Mouse (Mus musculus): ENCODE data around the gene Arf3. TPM values are rescaled to one million over a fixed set of nuclear protein-coding genes. Genes with fewer than 3 reads are reported as not detected.

The Arf3 gene
- polyA plus RNA-seq, 1 experiment from 2014 or later: 31.8 TPM

DNA sequence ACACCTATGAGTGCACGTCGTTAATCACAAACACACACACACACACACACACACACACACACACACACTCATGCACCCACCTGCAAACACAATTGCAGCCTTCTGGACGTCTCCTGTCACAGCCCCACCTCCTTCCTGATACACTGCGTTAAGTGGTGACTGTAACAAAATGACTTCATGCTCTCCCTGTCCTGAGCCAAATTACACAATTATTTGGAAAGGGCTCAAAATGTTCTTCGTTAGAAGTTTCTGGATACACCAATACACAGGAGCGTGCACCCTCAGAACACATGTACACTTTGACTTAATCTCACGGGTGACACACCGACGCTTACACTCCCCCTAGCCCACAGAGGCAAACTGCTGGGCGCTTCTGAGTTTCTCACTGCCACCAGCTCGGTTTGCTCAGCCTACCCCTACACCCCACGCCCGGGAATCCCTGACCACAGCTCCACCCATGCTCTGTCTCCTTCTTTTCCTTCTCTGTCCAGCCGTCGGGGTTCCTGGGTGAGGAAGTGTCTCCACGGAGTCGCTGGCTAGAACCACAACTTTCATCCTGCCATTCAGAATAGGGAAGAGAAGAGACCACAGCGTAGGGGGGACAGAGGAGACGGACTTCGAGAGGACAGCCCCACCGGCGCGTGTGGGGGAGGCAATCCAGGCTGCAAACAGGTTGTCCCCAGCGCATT is 26.1 kb upstream of the Arf3 start:
- TF ChIP-seq CTCF (IDR thresholded peaks at IDR 0.05; ENCODE audit: low read depth): no peak
- H3K4me2 ChIP-seq (replicated peaks; ENCODE audit: low read depth): peak overlapping the region; percentile 30
- WGBS: 10% methylated on average over 24 of the region's 24 CpGs

DNA sequence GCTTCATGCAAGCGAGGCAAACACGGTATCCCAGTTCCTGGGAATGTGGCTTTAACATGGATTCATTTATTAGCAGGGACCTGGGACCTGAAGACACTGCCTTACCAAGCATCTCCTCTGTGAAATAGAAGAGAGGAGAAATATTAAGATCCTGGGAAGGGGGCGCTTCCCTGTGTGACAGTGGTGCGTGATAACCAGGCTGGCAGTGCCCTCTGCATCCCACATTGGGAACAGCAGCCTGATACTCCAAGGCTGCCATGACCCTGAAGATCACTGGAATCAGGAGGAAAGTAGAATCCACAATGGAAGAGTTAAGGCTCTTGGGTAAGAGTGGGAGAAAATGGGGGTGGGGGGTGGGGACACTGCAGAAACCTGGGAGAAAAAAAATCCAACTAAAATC is 24.9 kb upstream of the Arf3 start:
- TF ChIP-seq CTCF (IDR thresholded peaks at IDR 0.05; ENCODE audit: low read depth): peak; percentile 73
- H3K27me3 ChIP-seq (replicated peaks; ENCODE audit: control insufficient read depth, insufficient read depth, low read length): peaks cover 61% of the 10 kb centered on the region
- no peaks in the 10 kb centered on the region for H3K36me3 ChIP-seq (ENCODE audit: control insufficient read depth, insufficient read depth)
- no peak for ATAC-seq
- peaks cover 4% of the 10 kb centered on the region; the same call in 1 of the 2 replicates for H3K4me1 ChIP-seq (replicated peaks; ENCODE audit: control insufficient read depth, insufficient read depth, low read length)
- H3K9ac ChIP-seq (ENCODE audit: low read depth, low read length): no peak overlapping the region
- H3K4me3 ChIP-seq (ENCODE audit: low read depth, low read length): no peak overlapping the region
- H3K4me2 ChIP-seq (replicated peaks; ENCODE audit: low read depth): no peak overlapping the region
- WGBS: 40% methylated on average over 4 of the region's 4 CpGs
- no peak overlapping the region for H3K27ac ChIP-seq (ENCODE audit: low read depth, low read length)
- peaks cover 3% of the 10 kb centered on the region; the same call in 1 of the 2 replicates for H3K9me3 ChIP-seq (ENCODE audit: control insufficient read depth)

More for the DNA sequence above, 26.1 kb upstream of the Arf3 start:
- no peaks in the 10 kb centered on the region for H3K36me3 ChIP-seq (ENCODE audit: control insufficient read depth, insufficient read depth)
- peaks cover 4% of the 10 kb centered on the region; the same call in 1 of the 2 replicates for H3K4me1 ChIP-seq (replicated peaks; ENCODE audit: control insufficient read depth, insufficient read depth, low read length)
- no peak for ATAC-seq
- peaks cover 73% of the 10 kb centered on the region for H3K27me3 ChIP-seq (replicated peaks; ENCODE audit: control insufficient read depth, insufficient read depth, low read length)
- peaks cover 3% of the 10 kb centered on the region; the same call in 1 of the 2 replicates for H3K9me3 ChIP-seq (ENCODE audit: control insufficient read depth)
- no peak overlapping the region for H3K9ac ChIP-seq (ENCODE audit: low read depth, low read length)
- H3K27ac ChIP-seq (ENCODE audit: low read depth, low read length): no peak overlapping the region
- H3K4me3 ChIP-seq (ENCODE audit: low read depth, low read length): peak overlapping the region; percentile 7; the same call in 1 of the 2 replicates

DNA sequence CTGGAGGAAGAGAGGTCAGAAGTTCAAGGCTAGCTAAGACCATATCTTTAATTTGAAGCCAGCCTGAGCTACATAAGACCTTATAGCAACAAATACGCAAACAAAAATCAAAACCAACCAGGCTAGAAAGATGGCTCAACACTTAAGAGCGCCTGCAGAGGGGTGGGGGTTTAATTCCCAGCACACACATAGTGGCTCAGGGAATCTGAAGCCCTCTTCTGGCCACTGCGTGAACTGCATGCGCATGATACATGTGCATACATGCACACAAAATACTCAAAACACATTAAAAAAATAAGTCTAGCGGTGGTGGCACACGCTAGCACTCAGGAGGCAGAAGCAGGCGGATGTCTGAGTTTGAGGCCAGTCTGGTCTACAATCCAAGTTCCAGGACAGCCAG is 22.7 kb upstream of the Arf3 start:
- peak; percentile 64 for TF ChIP-seq CTCF (IDR thresholded peaks at IDR 0.05; ENCODE audit: low read depth)
- peaks cover 44% of the 10 kb centered on the region for H3K27me3 ChIP-seq (replicated peaks; ENCODE audit: control insufficient read depth, insufficient read depth, low read length)
- H3K4me3 ChIP-seq (ENCODE audit: low read depth, low read length): no peak overlapping the region
- H3K27ac ChIP-seq (ENCODE audit: low read depth, low read length): no peak overlapping the region
- no peak overlapping the region for H3K4me2 ChIP-seq (replicated peaks; ENCODE audit: low read depth)
- no peaks in the 10 kb centered on the region for H3K36me3 ChIP-seq (ENCODE audit: control insufficient read depth, insufficient read depth)
- H3K9me3 ChIP-seq (ENCODE audit: control insufficient read depth): peaks cover 3% of the 10 kb centered on the region; the same call in 1 of the 2 replicates
- WGBS: 45% methylated on average over 7 of the region's 7 CpGs
- peaks cover 4% of the 10 kb centered on the region; the same call in 1 of the 2 replicates for H3K4me1 ChIP-seq (replicated peaks; ENCODE audit: control insufficient read depth, insufficient read depth, low read length)
- H3K9ac ChIP-seq (ENCODE audit: low read depth, low read length): no peak overlapping the region
- ATAC-seq: no peak

GRCm38 (mm10) chr15:98781166-98781565 is 18.2 kb upstream of the Arf3 start:
- peaks cover 3% of the 10 kb centered on the region; the same call in 1 of the 2 replicates for H3K9me3 ChIP-seq (ENCODE audit: control insufficient read depth)
- H3K4me2 ChIP-seq (replicated peaks; ENCODE audit: low read depth): no peak overlapping the region
- no peak overlapping the region for H3K27ac ChIP-seq (ENCODE audit: low read depth, low read length)
- WGBS: 35% methylated on average over 6 of the region's 6 CpGs
- peaks cover 54% of the 10 kb centered on the region for H3K27me3 ChIP-seq (replicated peaks; ENCODE audit: control insufficient read depth, insufficient read depth, low read length)
- peak; percentile 29; the same call in 1 of the 2 replicates for TF ChIP-seq CTCF (IDR thresholded peaks at IDR 0.05; ENCODE audit: low read depth)
- no peaks in the 10 kb centered on the region for H3K36me3 ChIP-seq (ENCODE audit: control insufficient read depth, insufficient read depth)
- H3K4me3 ChIP-seq (ENCODE audit: low read depth, low read length): no peak overlapping the region
- H3K4me1 ChIP-seq (replicated peaks; ENCODE audit: control insufficient read depth, insufficient read depth, low read length): no peaks in the 10 kb centered on the region
- no peak overlapping the region for H3K9ac ChIP-seq (ENCODE audit: low read depth, low read length)
- no peak for ATAC-seq

GRCm38 (mm10) chr15:98780573-98780972 is 17.6 kb upstream of the Arf3 start:
- WGBS: 10% methylated on average over 13 of the region's 13 CpGs
- H3K4me2 ChIP-seq (replicated peaks; ENCODE audit: low read depth): no peak overlapping the region
- TF ChIP-seq CTCF (IDR thresholded peaks at IDR 0.05; ENCODE audit: low read depth): peak; percentile 43
- H3K27ac ChIP-seq (ENCODE audit: low read depth, low read length): no peak overlapping the region
- H3K9me3 ChIP-seq (ENCODE audit: control insufficient read depth): peaks cover 2% of the 10 kb centered on the region; the same call in 1 of the 2 replicates
- no peak overlapping the region for H3K9ac ChIP-seq (ENCODE audit: low read depth, low read length)
- peaks cover 60% of the 10 kb centered on the region for H3K27me3 ChIP-seq (replicated peaks; ENCODE audit: control insufficient read depth, insufficient read depth, low read length)
- H3K4me3 ChIP-seq (ENCODE audit: low read depth, low read length): no peak overlapping the region
- no peaks in the 10 kb centered on the region for H3K36me3 ChIP-seq (ENCODE audit: control insufficient read depth, insufficient read depth)
- no peaks in the 10 kb centered on the region for H3K4me1 ChIP-seq (replicated peaks; ENCODE audit: control insufficient read depth, insufficient read depth, low read length)
- no peak for ATAC-seq

GRCm38 (mm10) chr15:98780075-98780474 is 17.1 kb upstream of the Arf3 start:
- peaks cover 63% of the 10 kb centered on the region for H3K27me3 ChIP-seq (replicated peaks; ENCODE audit: control insufficient read depth, insufficient read depth, low read length)
- no peak overlapping the region for H3K4me2 ChIP-seq (replicated peaks; ENCODE audit: low read depth)

More at GRCm38 (mm10) chr15:98780075-98780474, 17.1 kb upstream of the Arf3 start:
- Histone ChIP-seq H3K4me3 (ENCODE audit: low read depth, low read length) (no peak overlapping the region), H3K36me3 (ENCODE audit: control insufficient read depth, insufficient read depth) (no peaks in the 10 kb centered on the region), H3K4me1 (replicated peaks; ENCODE audit: control insufficient read depth, insufficient read depth, low read length) (no peaks in the 10 kb centered on the region), H3K9me3 (ENCODE audit: control insufficient read depth) (no peaks in the 10 kb centered on the region), H3K9ac (ENCODE audit: low read depth, low read length) (no peak overlapping the region), H3K27ac (ENCODE audit: low read depth, low read length) (no peak overlapping the region)
- WGBS: 6% methylated on average over 8 of the region's 8 CpGs
- ATAC-seq: no peak
- no peak for TF ChIP-seq CTCF (IDR thresholded peaks at IDR 0.05; ENCODE audit: low read depth)
